ENCODE assay signal across 28 mouse cellular contexts in the genomic region with DNA sequence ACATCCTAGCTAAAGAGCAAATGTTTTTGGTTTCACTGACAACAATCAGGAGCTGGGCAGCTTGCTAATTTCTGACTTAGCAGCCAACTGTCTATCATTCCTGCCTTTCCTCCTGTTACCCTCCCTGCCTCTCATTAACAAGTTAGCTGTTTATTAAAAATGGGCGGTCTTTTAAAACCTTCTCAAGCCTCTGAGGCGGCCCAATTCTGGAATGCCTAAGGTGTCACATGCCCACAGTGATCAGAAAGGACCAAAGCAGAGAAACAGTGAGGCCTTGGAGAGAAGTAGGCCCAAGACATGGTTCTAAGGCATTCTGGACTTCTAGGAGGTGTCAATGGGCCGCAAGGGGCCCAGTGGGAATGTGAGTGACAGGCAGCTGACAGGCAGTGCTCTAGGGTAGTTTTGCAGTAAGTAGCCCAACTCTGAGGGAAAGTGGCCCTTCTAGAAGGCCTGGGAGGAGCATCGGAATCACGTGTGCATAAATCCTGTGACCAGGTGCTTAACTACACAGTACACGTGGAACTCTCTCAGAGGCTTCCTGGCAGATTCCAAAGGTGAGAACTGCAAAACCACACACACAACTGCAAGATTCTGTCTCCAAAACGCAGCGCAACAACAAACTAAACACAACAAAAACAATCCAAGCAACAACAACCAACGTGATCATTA. TPM values are rescaled to one million over a fixed set of nuclear protein-coding genes. Genes with fewer than 3 reads are reported as not detected.
DNase-seq lines count a peak whose midpoint lies in the region; ATAC-seq and TF ChIP-seq lines count a peak whose summit lies in the region.
"Had no signal": no experiment of that assay in that cellular context is flagged by ENCODE, and none has a peak within 500 bp of the region (broad histone marks: within the 10 kb centered on the region; RNA-seq: fewer than 3 reads in every experiment).

No protein-coding gene starts in this region.

- no peak for TF ChIP-seq CTCF in kidney, postnatal 0 days (IDR thresholded peaks at IDR 0.05; ENCODE audit: low read depth)

- H3K4me3 ChIP-seq in kidney, embryonic 15.5 days (replicated peaks): no peak overlapping the region
- no peak overlapping the region for H3K4me3 ChIP-seq in kidney, postnatal 0 days (replicated peaks; ENCODE audit: low read depth, low read length)
- H3K4me3 ChIP-seq: heart, embryonic 10.5 days; heart, embryonic 15.5 days; left cerebral cortex, adult 2 months; limb, embryonic 12.5 days; liver, embryonic 12.5 days; megakaryocyte, embryonic 14.5 days; midbrain, embryonic 12.5 days; myocyte; neural tube, embryonic 12.5 days had no signal

- ATAC-seq in kidney, embryonic 15.5 days (replicated peaks; ENCODE audit: low FRiP score): no peak
- ATAC-seq in kidney, postnatal 0 days (replicated peaks; ENCODE audit: low FRiP score, low read depth): peak; percentile 85
- ATAC-seq: activated CD4-positive, CD25-positive, alpha-beta regulatory T cell, adult 4 months; hindbrain, embryonic 16.5 days; liver, embryonic 12.5 days; liver, postnatal 0 days; lung, postnatal 0 days had no signal

- no peak overlapping the region for H3K27ac ChIP-seq in kidney, embryonic 15.5 days
- H3K27ac ChIP-seq in kidney, postnatal 0 days: no peak overlapping the region
- H3K27ac ChIP-seq: heart, embryonic 15.5 days; left cerebral cortex, adult 2 months; limb, embryonic 12.5 days; liver, embryonic 12.5 days; midbrain, embryonic 12.5 days; neural tube, embryonic 12.5 days had no signal

- H3K4me1 ChIP-seq in kidney, embryonic 15.5 days: no peaks in the 10 kb centered on the region
- no peaks in the 10 kb centered on the region for H3K4me1 ChIP-seq in kidney, postnatal 0 days (replicated peaks; ENCODE audit: insufficient read depth, low read length)
- H3K4me1 ChIP-seq: liver, embryonic 12.5 days; megakaryocyte, embryonic 14.5 days; neural tube, embryonic 12.5 days had no signal

- no peaks in the 10 kb centered on the region for H3K9me3 ChIP-seq in kidney, embryonic 15.5 days (replicated peaks)
- no peaks in the 10 kb centered on the region for H3K9me3 ChIP-seq in kidney, postnatal 0 days (replicated peaks; ENCODE audit: low read length)
- H3K9me3 ChIP-seq: heart, embryonic 10.5 days; heart, embryonic 15.5 days; limb, embryonic 12.5 days; liver, embryonic 12.5 days; megakaryocyte, embryonic 14.5 days; midbrain, embryonic 12.5 days; neural tube, embryonic 12.5 days had no signal

- DNase-seq in kidney, adult 11 months: peak; percentile 85
- peak; percentile 82 to 84 for DNase-seq in kidney, adult 8-10 months
- no peak for DNase-seq in kidney, postnatal 0 days (ENCODE audit: low spot score)
- DNase-seq in yolk sac, embryonic 10.5 days (ENCODE audit: low spot score): peak; percentile 56
- no peak for DNase-seq in cerebellum, postnatal 25 days
- no peak for DNase-seq in thymus, postnatal 10 days (ENCODE audit: low spot score in 2 of 2)
- DNase-seq: adrenal gland, adult 2 months; adrenal gland, postnatal 36 days; B cell, adult 2 months; cerebellum, adult 18-20 months; cerebellum, postnatal 10 days; gastrocnemius, postnatal 14 days; liver, postnatal 0 days; lung, postnatal 4 days; right cerebral cortex, postnatal 4 days had no signal

- WGBS in kidney, embryonic 15.5 days: 71% methylated on average over 9 of the region's 9 CpGs
- WGBS in kidney, postnatal 0 days: 69% methylated on average over 9 of the region's 9 CpGs

- H3K4me2 ChIP-seq in kidney, embryonic 15.5 days: no peak overlapping the region
- H3K4me2 ChIP-seq in kidney, postnatal 0 days (ENCODE audit: low read length): no peak overlapping the region
- H3K4me2 ChIP-seq: heart, embryonic 15.5 days; limb, embryonic 12.5 days; liver, embryonic 12.5 days; midbrain, embryonic 12.5 days; neural tube, embryonic 12.5 days had no signal

- H3K27me3 ChIP-seq in kidney, embryonic 15.5 days: no peaks in the 10 kb centered on the region
- H3K27me3 ChIP-seq in kidney, postnatal 0 days (ENCODE audit: insufficient read depth, low read length): no peaks in the 10 kb centered on the region
- H3K27me3 ChIP-seq: heart, embryonic 15.5 days; limb, embryonic 12.5 days; liver, embryonic 12.5 days; neural tube, embryonic 12.5 days had no signal

- no peak overlapping the region for H3K9ac ChIP-seq in kidney, embryonic 15.5 days
- no peak overlapping the region for H3K9ac ChIP-seq in kidney, postnatal 0 days (ENCODE audit: low read depth, low read length)
- H3K9ac ChIP-seq: heart, embryonic 15.5 days; limb, embryonic 12.5 days; liver, embryonic 12.5 days; liver, postnatal 0 days; midbrain, embryonic 12.5 days; neural tube, embryonic 12.5 days had no signal

- H3K36me3 ChIP-seq in kidney, embryonic 15.5 days: no peaks in the 10 kb centered on the region
- H3K36me3 ChIP-seq in kidney, postnatal 0 days (ENCODE audit: insufficient read depth, low read length): no peaks in the 10 kb centered on the region
- H3K36me3 ChIP-seq: heart, embryonic 10.5 days; heart, embryonic 15.5 days; limb, embryonic 12.5 days; liver, embryonic 12.5 days; midbrain, embryonic 12.5 days; neural tube, embryonic 12.5 days had no signal

RNA-seq across cellular contexts. Expression of gene Tiparp, which starts 37.6 kb away (rescaled TPM):
- polyA plus RNA-seq in kidney, embryonic 15.5 days (2015; fragmentation: Nextera tagmentation; extraction: Ambion mirVana): 26.0 and 29.5 TPM in 2 replicates
- 17.5 and 21.3 TPM in 2 replicates for polyA plus RNA-seq in kidney, postnatal 0 days (2015; fragmentation: Nextera tagmentation; extraction: Ambion mirVana)

Comparison
In these comparisons a context has a peak if more than half of its experiments do, and no peak if none do; other contexts are left out.
1. DNase-seq: peak in kidney, adult 11 months (single experiment), kidney, adult 8-10 months (2 of 2) and yolk sac, embryonic 10.5 days (single experiment); none in kidney, postnatal 0 days (single experiment), cerebellum, postnatal 25 days (0 of 2) and thymus, postnatal 10 days (0 of 2).